Mouse (Mus musculus) neural tube, embryonic 13.5 days (tissue): ENCODE results near the gene Mccc2. TPM values are rescaled to one million over a fixed set of nuclear protein-coding genes. Genes with fewer than 3 reads are reported as not detected.
"Not testable (repeated sequence)": the region's sequence is repeated elsewhere in the genome, so short reads cannot be mapped to it uniquely, and the experiment has no call there.

Source experiments
- ATAC-seq: fragments of 200-750 bp; cut with Nextera tagmentation; 2 replicates; pipeline ENCODE4 v1.8.0; 2017; ENCODE audit warnings: low read depth, mild to moderate bottlenecking, moderate TSS enrichment, moderate library complexity
- H3K27ac ChIP-seq: fragments of 300-500 bp; sonication (generic); replicated peaks from 2 replicates; pipeline ENCODE4 v1.5.1; 2015; ENCODE audit warnings: moderate library complexity, mild to moderate bottlenecking, inconsistent platforms
- H3K27me3 ChIP-seq: fragments of 300-500 bp; sonication (generic); 2 replicates; pipeline ENCODE4 v1.6.1; 2015; ENCODE audit warnings: mild to moderate bottlenecking, inconsistent platforms
- H3K36me3 ChIP-seq: fragments of 300-500 bp; sonication (generic); 2 replicates; pipeline ENCODE4 v1.6.1; 2015; ENCODE audit warnings: mild to moderate bottlenecking, inconsistent platforms
- H3K4me1 ChIP-seq: fragments of 300-500 bp; sonication (generic); replicated peaks from 2 replicates; pipeline ENCODE4 v1.6.1; 2015; ENCODE audit warnings: inconsistent platforms
- H3K4me2 ChIP-seq: fragments of 300-500 bp; sonication (generic); 2 replicates; pipeline ENCODE4 v1.6.1; 2015; ENCODE audit warnings: inconsistent platforms, mild to moderate bottlenecking, moderate library complexity
- H3K4me3 ChIP-seq: fragments of 300-500 bp; sonication (generic); 2 replicates; pipeline ENCODE4 v1.5.1; 2015; ENCODE audit warnings: mild to moderate bottlenecking, inconsistent platforms
- H3K9ac ChIP-seq: fragments of 300-500 bp; sonication (generic); 2 replicates; pipeline ENCODE4 v1.6.1; 2015; ENCODE audit warnings: moderate library complexity, mild to moderate bottlenecking, inconsistent platforms
- H3K9me3 ChIP-seq: fragments of 300-500 bp; sonication (generic); 2 replicates; pipeline ENCODE4 v1.6.1; 2016; ENCODE audit warnings: inconsistent platforms
- WGBS: fragments of 180-500 bp; shearing (Covaris S2); methylation state at CpG from one replicate; pipeline ENCODE4 v1.1.7; 2015; 5-methylcytosine and 5-hydroxymethylcytosine counted together
- polyA plus RNA-seq: library from polyadenylated mRNA; unstranded; fragments of >200 nt; fragmentation: Nextera tagmentation; extraction: Ambion mirVana; gene quantifications from 2 replicates; pipeline ENCODE4 v1.2.1, GENCODE M21; 2015

Gene Mccc2
- polyA plus RNA-seq: 33.1 and 34.9 TPM in 2 replicates

- 6% methylated on average over 47 of the region's 47 CpGs for WGBS
- peak within 1 kb of the TSS; percentile 69 for H3K27ac ChIP-seq
- H3K36me3 ChIP-seq: peaks cover 5% of the 10 kb centered on the region
- no peaks in the 10 kb centered on the region for H3K27me3 ChIP-seq
- peak within 1 kb of the TSS; percentile 71 for H3K4me3 ChIP-seq
- H3K9me3 ChIP-seq: no peaks in the 10 kb centered on the region
- H3K4me2 ChIP-seq: peak within 1 kb of the TSS; percentile 83
- H3K9ac ChIP-seq: peak within 1 kb of the TSS; percentile 89
- peak; percentile 100 for ATAC-seq
- peaks cover 22% of the 10 kb centered on the region for H3K4me1 ChIP-seq
Measured at GRCm38 (mm10) chr13:100014906-100015895, at the start of gene Mccc2. TSS of gene Mccc2 (minus strand) at chr13:100015639.

DNA sequence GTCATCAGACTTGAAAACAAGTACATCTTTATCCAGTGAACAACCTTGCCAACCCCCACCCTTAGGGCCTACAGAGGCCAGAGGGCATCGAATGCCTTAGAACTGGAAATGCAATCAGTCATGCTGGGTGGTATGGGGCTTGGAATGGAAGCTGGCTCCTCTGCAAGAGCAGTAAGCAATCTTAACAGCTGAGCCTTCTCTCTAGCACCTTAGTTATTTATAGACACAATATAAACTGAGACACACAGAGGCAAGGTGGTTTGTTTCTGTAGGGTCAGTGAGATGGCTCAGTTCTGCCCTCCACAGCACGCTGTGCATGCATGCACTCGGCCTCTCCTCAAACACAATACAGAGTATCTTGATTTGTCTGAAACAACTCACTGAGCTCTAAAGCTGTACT, 48.5 kb upstream of the Mccc2 start:
- H3K27ac ChIP-seq: no peak overlapping the region
- H3K4me3 ChIP-seq: no peak overlapping the region
- H3K4me2 ChIP-seq: no peak overlapping the region
- no peaks in the 10 kb centered on the region for H3K27me3 ChIP-seq
- WGBS: 93% methylated on average over 3 of the region's 3 CpGs
- no peaks in the 10 kb centered on the region for H3K9me3 ChIP-seq
- H3K36me3 ChIP-seq: peaks cover 79% of the 10 kb centered on the region
- no peak for ATAC-seq
- no peaks in the 10 kb centered on the region for H3K4me1 ChIP-seq
- H3K9ac ChIP-seq: no peak overlapping the region

DNA sequence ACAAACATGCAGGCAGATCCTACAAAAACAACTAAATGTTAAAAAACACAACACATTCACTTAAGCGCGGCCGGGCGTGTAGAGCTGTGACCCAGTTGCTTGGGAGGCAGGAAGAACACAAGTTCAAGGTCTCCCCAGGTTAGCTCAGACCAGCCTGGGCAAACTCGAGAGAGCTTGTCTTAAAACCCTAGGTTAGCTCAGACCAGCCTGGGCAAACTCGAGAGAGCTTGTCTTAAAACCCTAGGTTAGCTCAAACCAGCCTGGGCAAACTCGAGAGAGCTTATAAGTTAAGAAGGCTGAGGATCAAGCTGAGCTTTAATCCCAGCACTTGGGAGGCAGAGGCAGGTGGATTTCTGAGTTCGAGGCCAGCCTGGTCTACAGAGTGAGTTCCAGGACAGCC, 42.3 kb upstream of the Mccc2 start:
- H3K36me3 ChIP-seq: peaks cover 88% of the 10 kb centered on the region
- 97% methylated on average over 8 of the region's 8 CpGs for WGBS
- not testable (repeated sequence) for ATAC-seq

DNA sequence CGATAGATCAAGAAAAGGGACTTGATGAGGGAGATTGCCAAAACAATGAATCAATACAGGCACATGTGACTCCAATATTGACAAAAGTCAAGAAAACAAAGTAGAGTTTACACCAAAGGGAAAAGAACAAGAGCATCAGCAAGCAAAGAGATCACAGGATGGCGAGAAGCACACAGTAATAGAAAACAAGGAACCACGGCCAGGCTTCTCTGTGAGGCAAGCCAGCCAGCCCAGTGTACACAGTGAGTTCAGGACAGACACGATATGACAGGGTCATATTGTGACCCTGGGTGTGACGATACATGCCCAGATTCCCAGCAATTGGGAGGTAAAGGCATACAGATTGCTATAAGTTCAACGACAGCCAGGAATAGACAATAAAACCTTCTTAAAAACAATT, 10.6 kb upstream of the Mccc2 start:
- Histone ChIP-seq H3K4me1 (no peaks in the 10 kb centered on the region), H3K27me3 (no peaks in the 10 kb centered on the region), H3K27ac (no peak overlapping the region), H3K9me3 (no peaks in the 10 kb centered on the region), H3K9ac (no peak overlapping the region), H3K4me3 (no peak overlapping the region), H3K36me3 (peaks cover 75% of the 10 kb centered on the region), H3K4me2 (no peak overlapping the region)
- ATAC-seq: no peak
- WGBS: 95% methylated on average over 6 of the region's 6 CpGs

More for the DNA sequence above, 42.3 kb upstream of the Mccc2 start:
- not testable (repeated sequence) for H3K4me2 ChIP-seq, H3K27ac ChIP-seq, H3K9me3 ChIP-seq, H3K9ac ChIP-seq, H3K4me1 ChIP-seq, H3K27me3 ChIP-seq, H3K4me3 ChIP-seq

GRCm38 (mm10) chr13:100016891-100017290, 1.5 kb upstream of the Mccc2 start:
- no peak overlapping the region for H3K4me2 ChIP-seq

GRCm38 (mm10) chr13:100015937-100016336, 498 bp upstream of the Mccc2 start:
- Histone ChIP-seq H3K4me2 (peak overlapping the region; percentile 83), H3K9me3 (no peaks in the 10 kb centered on the region), H3K4me1 (peaks cover 22% of the 10 kb centered on the region), H3K36me3 (peaks cover 9% of the 10 kb centered on the region), H3K27me3 (no peaks in the 10 kb centered on the region), H3K4me3 (peak overlapping the region; percentile 71), H3K27ac (peak overlapping the region; percentile 56), H3K9ac (peak overlapping the region; percentile 75)
- 10% methylated on average over 8 of the region's 8 CpGs for WGBS
- peak; percentile 42 for ATAC-seq

More at GRCm38 (mm10) chr13:100016891-100017290, 1.5 kb upstream of the Mccc2 start:
- H3K27me3 ChIP-seq: no peaks in the 10 kb centered on the region
- no peak overlapping the region for H3K4me3 ChIP-seq
- no peak overlapping the region for H3K9ac ChIP-seq
- peaks cover 12% of the 10 kb centered on the region for H3K36me3 ChIP-seq
- WGBS: 90% methylated on average over 9 of the region's 9 CpGs
- no peak for ATAC-seq
- peaks cover 22% of the 10 kb centered on the region for H3K4me1 ChIP-seq
- no peaks in the 10 kb centered on the region for H3K9me3 ChIP-seq
- no peak overlapping the region for H3K27ac ChIP-seq

- no peak overlapping the region for H3K4me2 ChIP-seq
- H3K4me1 ChIP-seq: peaks cover 6% of the 10 kb centered on the region
- H3K9me3 ChIP-seq: no peaks in the 10 kb centered on the region
- no peak overlapping the region for H3K9ac ChIP-seq
- WGBS: 90% methylated on average over 12 of the region's 12 CpGs
- H3K36me3 ChIP-seq: no peaks in the 10 kb centered on the region
- H3K27ac ChIP-seq: no peak overlapping the region
- ATAC-seq: no peak
- H3K4me3 ChIP-seq: no peak overlapping the region
- H3K27me3 ChIP-seq: no peaks in the 10 kb centered on the region
Measured at GRCm38 (mm10) chr13:100005911-100006496, 9.4 kb downstream of the Mccc2 start.

- no peaks in the 10 kb centered on the region for H3K36me3 ChIP-seq
- H3K4me1 ChIP-seq: peaks cover 6% of the 10 kb centered on the region
- H3K4me2 ChIP-seq: no peak overlapping the region
- no peak overlapping the region for H3K27ac ChIP-seq
- 39% methylated on average over 5 of the region's 5 CpGs for WGBS
- peak; percentile 64 for ATAC-seq
- H3K9ac ChIP-seq: no peak overlapping the region
- no peak overlapping the region for H3K4me3 ChIP-seq
- no peaks in the 10 kb centered on the region for H3K9me3 ChIP-seq
- H3K27me3 ChIP-seq: no peaks in the 10 kb centered on the region
Measured at GRCm38 (mm10) chr13:100001790-100002196, 13.6 kb downstream of the Mccc2 start.

- H3K9me3 ChIP-seq: no peaks in the 10 kb centered on the region
- no peaks in the 10 kb centered on the region for H3K27me3 ChIP-seq
- no peak for ATAC-seq
- H3K27ac ChIP-seq: no peak overlapping the region
- no peaks in the 10 kb centered on the region for H3K36me3 ChIP-seq
- H3K9ac ChIP-seq: no peak overlapping the region
- peaks cover 6% of the 10 kb centered on the region for H3K4me1 ChIP-seq
- no peak overlapping the region for H3K4me3 ChIP-seq
- H3K4me2 ChIP-seq: no peak overlapping the region
- 94% methylated on average over 3 of the region's 3 CpGs for WGBS
Measured at GRCm38 (mm10) chr13:99999078-99999477, 16.4 kb downstream of the Mccc2 start.

DNA sequence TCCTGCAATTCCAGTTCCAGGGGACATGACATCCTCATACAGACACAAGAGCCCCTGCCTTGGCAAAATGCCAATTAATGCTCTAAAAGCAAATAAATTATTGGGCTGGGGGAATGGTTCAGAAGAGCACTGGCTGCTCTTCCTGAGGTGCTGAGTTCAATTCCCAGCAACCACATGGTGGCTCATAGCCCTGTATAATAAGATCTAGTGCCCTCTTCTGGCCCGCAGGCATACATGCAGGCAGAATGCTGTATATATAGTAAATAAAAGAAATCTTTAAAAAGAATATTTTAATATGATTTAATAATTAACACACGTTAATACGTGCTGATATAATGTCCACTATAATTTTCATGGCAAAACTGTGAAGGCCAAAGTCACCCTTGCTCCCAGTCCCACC, 17.3 kb downstream of the Mccc2 start:
- WGBS: 81% methylated on average over 3 of the region's 3 CpGs

DNA sequence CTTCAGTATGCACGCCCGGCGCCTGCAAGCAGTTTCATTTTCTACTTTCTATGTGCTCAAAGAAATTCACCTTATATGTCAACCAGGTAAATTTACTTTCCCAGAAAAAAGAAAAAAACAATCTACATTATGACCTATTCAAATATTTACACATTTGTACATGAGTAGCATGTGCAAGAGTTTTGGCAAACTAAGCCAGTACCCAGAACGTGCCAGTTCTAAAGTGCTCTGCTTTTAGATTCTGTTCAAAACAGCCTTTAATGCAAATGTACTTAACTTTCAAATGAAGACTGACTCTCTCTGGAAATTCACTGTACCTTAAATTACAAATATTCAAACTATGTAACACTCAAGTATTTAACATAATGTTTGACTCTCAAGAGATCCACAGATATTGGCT, 25.8 kb downstream of the Mccc2 start:
- ATAC-seq: no peak
- H3K4me1 ChIP-seq: no peaks in the 10 kb centered on the region
- H3K9me3 ChIP-seq: no peaks in the 10 kb centered on the region
- H3K9ac ChIP-seq: no peak overlapping the region
- peaks cover 26% of the 10 kb centered on the region; the same call in 1 of the 2 replicates for H3K36me3 ChIP-seq
- 94% methylated on average over 4 of the region's 4 CpGs for WGBS
- no peak overlapping the region for H3K4me2 ChIP-seq
- no peaks in the 10 kb centered on the region for H3K27me3 ChIP-seq
- no peak overlapping the region for H3K27ac ChIP-seq
- H3K4me3 ChIP-seq: no peak overlapping the region

More for the DNA sequence above, 17.3 kb downstream of the Mccc2 start:
- Histone ChIP-seq H3K27me3 (no peaks in the 10 kb centered on the region), H3K36me3 (no peaks in the 10 kb centered on the region), H3K4me2 (no peak overlapping the region), H3K4me3 (no peak overlapping the region), H3K4me1 (peaks cover 6% of the 10 kb centered on the region), H3K9ac (no peak overlapping the region), H3K9me3 (no peaks in the 10 kb centered on the region), H3K27ac (no peak overlapping the region)
- ATAC-seq: no peak

DNA sequence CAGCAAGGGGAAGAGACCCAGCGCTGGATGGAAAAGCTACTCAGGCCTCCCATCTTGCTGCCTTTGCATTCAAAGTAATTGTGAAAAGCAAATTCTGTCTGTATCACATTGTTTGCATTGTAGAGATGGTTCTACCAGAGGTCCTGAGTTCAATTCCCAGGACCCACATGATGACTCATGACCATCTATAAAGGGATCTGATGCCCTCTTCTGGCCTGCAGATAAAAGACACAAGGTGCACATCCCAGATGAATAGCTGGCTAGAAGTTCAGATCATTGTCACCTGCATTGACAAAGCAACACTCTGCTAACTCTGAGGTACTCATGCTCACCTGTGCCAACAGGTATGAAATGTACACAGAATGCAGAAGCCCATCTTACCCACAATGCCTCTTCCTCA, 32.1 kb downstream of the Mccc2 start:
- peaks cover 8% of the 10 kb centered on the region; the same call in 1 of the 2 replicates for H3K36me3 ChIP-seq
- ATAC-seq: no peak
- H3K27ac ChIP-seq: no peak overlapping the region
- no peaks in the 10 kb centered on the region for H3K4me1 ChIP-seq
- WGBS: 96% methylated on average over 1 of the region's 1 CpGs
- no peaks in the 10 kb centered on the region for H3K27me3 ChIP-seq
- no peaks in the 10 kb centered on the region for H3K9me3 ChIP-seq
- no peak overlapping the region for H3K4me3 ChIP-seq
- H3K4me2 ChIP-seq: no peak overlapping the region
- H3K9ac ChIP-seq: no peak overlapping the region
